Mouse (Mus musculus): ENCODE results near the gene Mthfsd. TPM values are rescaled to one million over a fixed set of nuclear protein-coding genes. Genes with fewer than 3 reads are reported as not detected.

Mthfsd gene
- polyA plus RNA-seq, 1 experiment from 2014 or later, result 62.9 TPM

DNA sequence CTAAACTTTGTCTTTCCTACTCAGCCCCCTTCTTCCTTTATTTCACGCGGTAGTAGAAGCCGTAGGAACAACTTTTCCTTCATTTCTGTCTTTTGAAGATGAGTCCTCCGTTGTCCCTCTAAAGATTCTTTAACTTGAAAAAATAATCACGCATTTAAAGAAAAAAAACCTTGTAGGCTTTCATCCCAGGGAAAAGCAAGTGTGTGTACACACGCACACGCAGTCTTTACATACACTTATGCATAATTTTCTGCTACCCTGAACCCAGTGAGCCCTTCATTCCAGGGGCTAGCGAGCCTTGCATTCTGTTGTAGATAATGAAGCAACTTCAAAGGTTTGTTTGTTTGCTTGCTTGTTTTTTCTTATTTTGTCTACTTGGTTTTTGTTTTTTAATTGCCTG, 19.9 kb downstream of the Mthfsd start:
- WGBS, result 7% methylated on average over 8 of the region's 8 CpGs
- peaks cover 31% of the 10 kb centered on the region for H3K36me3 ChIP-seq (ENCODE audit: control insufficient read depth, insufficient read depth, low read length)
- peaks cover 56% of the 10 kb centered on the region for H3K27me3 ChIP-seq (replicated peaks; ENCODE audit: control insufficient read depth, insufficient read depth, low read length)
- H3K9me3 ChIP-seq (ENCODE audit: control insufficient read depth, low read length), result no peaks in the 10 kb centered on the region
- DNase-seq (ENCODE audit: low spot score) (no peak), ATAC-seq (replicated peaks; ENCODE audit: low FRiP score, low TSS enrichment, low read depth) (no peak)
- peaks cover 13% of the 10 kb centered on the region for H3K4me1 ChIP-seq (replicated peaks; ENCODE audit: control insufficient read depth, insufficient read depth, low read length)
- peak overlapping the region; percentile 98 for H3K27ac ChIP-seq (ENCODE audit: low read depth)
- peak overlapping the region; percentile 80 for H3K4me3 ChIP-seq (ENCODE audit: low read depth, low read length)
- peak overlapping the region; percentile 97 for H3K9ac ChIP-seq (ENCODE audit: low read length)
- H3K4me2 ChIP-seq (ENCODE audit: low read length), result peak overlapping the region; percentile 79

DNA sequence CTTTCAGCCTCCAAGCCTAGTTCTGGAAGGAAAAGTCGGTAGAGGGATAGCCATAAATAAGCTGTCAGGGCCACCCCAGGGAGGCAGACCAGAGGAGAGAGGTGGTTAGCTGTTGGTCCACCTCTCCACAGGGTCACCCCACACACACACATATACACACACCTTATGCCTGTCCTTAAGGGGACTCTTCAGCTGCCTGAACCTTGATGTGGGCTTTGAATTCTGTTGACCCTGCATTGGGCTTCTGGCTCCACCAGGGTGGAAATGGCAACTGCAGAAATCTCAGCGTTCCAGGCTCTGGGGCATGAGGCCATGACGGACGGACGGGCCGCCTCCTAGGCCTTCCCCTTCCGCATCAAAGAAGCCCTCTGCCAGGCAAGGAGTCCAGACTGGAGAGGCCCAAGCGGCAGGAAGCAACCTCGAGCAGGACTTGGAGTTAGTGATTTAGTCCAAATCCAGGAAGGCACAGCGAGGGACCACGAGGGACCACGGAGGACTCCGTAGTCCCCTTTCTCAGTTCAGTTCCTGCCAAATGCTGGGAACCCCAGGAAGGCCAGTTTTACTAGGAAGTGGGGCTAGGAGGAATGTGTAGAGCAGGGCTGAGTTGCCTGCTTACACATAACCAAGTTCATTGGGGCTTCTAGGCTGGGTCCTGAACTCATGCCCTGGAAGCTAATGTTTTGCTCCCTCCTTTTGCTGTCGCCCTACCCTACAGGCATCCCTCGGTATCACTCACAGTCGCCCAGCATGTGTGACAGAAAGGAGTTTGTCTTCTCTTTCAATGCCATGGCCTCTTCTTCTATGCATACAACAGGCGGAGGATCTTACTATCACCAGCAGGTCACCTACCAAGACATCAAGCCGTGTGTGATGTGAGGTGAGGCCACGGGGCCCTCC, 21.9 kb downstream of the Mthfsd start:
- H3K9me3 ChIP-seq (ENCODE audit: control insufficient read depth, low read length), result no peaks in the 10 kb centered on the region
- DNase-seq (ENCODE audit: low spot score) (peak; percentile 74), ATAC-seq (replicated peaks; ENCODE audit: low FRiP score, low TSS enrichment, low read depth) (no peak)
- peaks cover 62% of the 10 kb centered on the region for H3K27me3 ChIP-seq (replicated peaks; ENCODE audit: control insufficient read depth, insufficient read depth, low read length)
- peak overlapping the region; percentile 79 for H3K4me2 ChIP-seq (ENCODE audit: low read length)
- peak overlapping the region; percentile 97 for H3K9ac ChIP-seq (ENCODE audit: low read length)
- H3K4me3 ChIP-seq (ENCODE audit: low read depth, low read length), result peak overlapping the region; percentile 80
- H3K27ac ChIP-seq (ENCODE audit: low read depth), result peak overlapping the region; percentile 98
- WGBS, result 14% methylated on average over 19 of the region's 19 CpGs
- H3K36me3 ChIP-seq (ENCODE audit: control insufficient read depth, insufficient read depth, low read length), result peaks cover 31% of the 10 kb centered on the region
- peaks cover 7% of the 10 kb centered on the region for H3K4me1 ChIP-seq (replicated peaks; ENCODE audit: control insufficient read depth, insufficient read depth, low read length)

GRCm38 (mm10) chr8:121085561-121085960, 22.6 kb downstream of the Mthfsd start:
- ATAC-seq (replicated peaks; ENCODE audit: low FRiP score, low TSS enrichment, low read depth), result no peak
- Histone ChIP-seq H3K4me2 (ENCODE audit: low read length) (peak overlapping the region; percentile 79), H3K4me3 (ENCODE audit: low read depth, low read length) (peak overlapping the region; percentile 80), H3K36me3 (ENCODE audit: control insufficient read depth, insufficient read depth, low read length) (peaks cover 31% of the 10 kb centered on the region), H3K27me3 (replicated peaks; ENCODE audit: control insufficient read depth, insufficient read depth, low read length) (peaks cover 65% of the 10 kb centered on the region), H3K9ac (ENCODE audit: low read length) (peak overlapping the region; percentile 97), H3K27ac (ENCODE audit: low read depth) (peak overlapping the region; percentile 98), H3K4me1 (replicated peaks; ENCODE audit: control insufficient read depth, insufficient read depth, low read length) (peaks cover 3% of the 10 kb centered on the region), H3K9me3 (ENCODE audit: control insufficient read depth, low read length) (no peaks in the 10 kb centered on the region)
- DNase-seq (ENCODE audit: low spot score), result peak; percentile 71
- WGBS, result 23% methylated on average over 3 of the region's 3 CpGs

GRCm38 (mm10) chr8:121085011-121085410, 23.2 kb downstream of the Mthfsd start:
- peaks cover 70% of the 10 kb centered on the region for H3K27me3 ChIP-seq (replicated peaks; ENCODE audit: control insufficient read depth, insufficient read depth, low read length)
- peak overlapping the region; percentile 79 for H3K4me2 ChIP-seq (ENCODE audit: low read length)
- DNase-seq (ENCODE audit: low spot score) (no peak), ATAC-seq (replicated peaks; ENCODE audit: low FRiP score, low TSS enrichment, low read depth) (no peak)
- peak overlapping the region; percentile 80 for H3K4me3 ChIP-seq (ENCODE audit: low read depth, low read length)
- H3K4me1 ChIP-seq (replicated peaks; ENCODE audit: control insufficient read depth, insufficient read depth, low read length), result peaks cover 3% of the 10 kb centered on the region
- H3K9ac ChIP-seq (ENCODE audit: low read length), result peak overlapping the region; percentile 97
- H3K36me3 ChIP-seq (ENCODE audit: control insufficient read depth, insufficient read depth, low read length), result peaks cover 31% of the 10 kb centered on the region
- H3K9me3 ChIP-seq (ENCODE audit: control insufficient read depth, low read length), result no peaks in the 10 kb centered on the region
- peak overlapping the region; percentile 98 for H3K27ac ChIP-seq (ENCODE audit: low read depth)
- WGBS, result under 1% methylated on average over 30 of the region's 30 CpGs

DNA sequence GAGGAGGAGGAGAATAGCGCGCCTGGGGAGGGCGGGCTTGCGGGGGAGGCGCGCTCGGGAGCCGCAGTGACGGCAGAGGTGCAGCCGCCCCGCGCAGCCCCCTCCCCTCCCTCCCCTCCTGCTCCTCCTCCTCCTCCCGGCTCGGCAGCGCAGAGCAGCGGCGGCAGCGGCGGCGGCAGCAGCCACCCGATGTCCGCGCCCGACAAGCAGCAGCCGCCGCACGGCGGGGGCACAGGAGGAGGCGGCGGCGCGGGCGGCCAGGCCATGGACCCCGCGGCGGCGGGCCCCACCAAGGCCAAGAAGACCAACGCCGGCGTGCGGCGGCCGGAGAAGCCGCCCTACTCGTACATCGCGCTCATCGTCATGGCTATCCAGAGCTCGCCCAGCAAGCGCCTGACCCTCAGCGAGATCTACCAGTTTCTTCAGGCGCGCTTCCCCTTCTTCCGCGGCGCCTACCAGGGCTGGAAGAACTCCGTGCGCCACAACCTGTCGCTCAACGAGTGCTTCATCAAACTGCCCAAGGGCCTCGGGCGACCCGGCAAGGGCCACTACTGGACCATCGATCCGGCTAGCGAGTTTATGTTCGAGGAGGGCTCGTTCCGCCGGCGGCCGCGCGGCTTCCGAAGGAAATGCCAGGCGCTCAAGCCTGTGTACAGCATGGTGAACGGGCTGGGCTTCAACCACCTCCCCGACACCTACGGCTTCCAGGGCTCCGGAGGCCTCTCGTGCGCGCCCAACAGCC, 23.8 kb downstream of the Mthfsd start, which contains the start of gene Foxf1:
Gene Foxf1, plus strand, starts transcription at position 177 of the 742 bp plus-strand sequence.
- H3K4me2 ChIP-seq (ENCODE audit: low read length), result peak within 1 kb of the TSS; percentile 79
- ATAC-seq (replicated peaks; ENCODE audit: low FRiP score, low TSS enrichment, low read depth) (peak; percentile 71), DNase-seq (ENCODE audit: low spot score) (peak; percentile 86)
- peaks cover 26% of the 10 kb centered on the region for H3K36me3 ChIP-seq (ENCODE audit: control insufficient read depth, insufficient read depth, low read length)
- H3K9ac ChIP-seq (ENCODE audit: low read length), result peak within 1 kb of the TSS; percentile 97
- H3K27ac ChIP-seq (ENCODE audit: low read depth), result peak within 1 kb of the TSS; percentile 98
- H3K4me1 ChIP-seq (replicated peaks; ENCODE audit: control insufficient read depth, insufficient read depth, low read length), result no peaks in the 10 kb centered on the region
- H3K27me3 ChIP-seq (replicated peaks; ENCODE audit: control insufficient read depth, insufficient read depth, low read length), result peaks cover 70% of the 10 kb centered on the region
- H3K9me3 ChIP-seq (ENCODE audit: control insufficient read depth, low read length), result no peaks in the 10 kb centered on the region
- WGBS, result under 1% methylated on average over 48 of the region's 83 CpGs
- peak within 1 kb of the TSS; percentile 80 for H3K4me3 ChIP-seq (ENCODE audit: low read depth, low read length)

DNA sequence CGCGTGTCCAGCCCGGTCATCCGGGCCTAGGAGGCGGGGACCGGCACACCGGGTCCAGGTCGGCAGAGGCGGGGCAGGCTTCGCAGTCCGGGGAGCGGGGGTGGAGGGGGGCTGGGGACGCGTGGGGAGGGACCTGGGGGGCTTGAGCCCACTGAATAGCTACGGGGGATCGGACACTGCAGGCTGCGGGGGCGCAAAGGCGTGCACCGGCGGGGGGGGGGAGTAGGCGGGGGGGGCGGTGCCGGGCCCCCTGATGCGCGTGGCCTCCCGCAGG, 24.3 kb downstream of the Mthfsd start:
- Histone ChIP-seq H3K27ac (ENCODE audit: low read depth) (peak overlapping the region; percentile 98), H3K9me3 (ENCODE audit: control insufficient read depth, low read length) (no peaks in the 10 kb centered on the region), H3K9ac (ENCODE audit: low read length) (peak overlapping the region; percentile 97), H3K4me3 (ENCODE audit: low read depth, low read length) (peak overlapping the region; percentile 80), H3K4me2 (ENCODE audit: low read length) (peak overlapping the region; percentile 79), H3K36me3 (ENCODE audit: control insufficient read depth, insufficient read depth, low read length) (peaks cover 21% of the 10 kb centered on the region), H3K27me3 (replicated peaks; ENCODE audit: control insufficient read depth, insufficient read depth, low read length) (peaks cover 70% of the 10 kb centered on the region), H3K4me1 (replicated peaks; ENCODE audit: control insufficient read depth, insufficient read depth, low read length) (peaks cover 1% of the 10 kb centered on the region; the same call in 1 of the 2 replicates)
- ATAC-seq (replicated peaks; ENCODE audit: low FRiP score, low TSS enrichment, low read depth) (peak; percentile 68), DNase-seq (ENCODE audit: low spot score) (no peak)
- 0% methylated on average over 15 of the region's 27 CpGs for WGBS

DNA sequence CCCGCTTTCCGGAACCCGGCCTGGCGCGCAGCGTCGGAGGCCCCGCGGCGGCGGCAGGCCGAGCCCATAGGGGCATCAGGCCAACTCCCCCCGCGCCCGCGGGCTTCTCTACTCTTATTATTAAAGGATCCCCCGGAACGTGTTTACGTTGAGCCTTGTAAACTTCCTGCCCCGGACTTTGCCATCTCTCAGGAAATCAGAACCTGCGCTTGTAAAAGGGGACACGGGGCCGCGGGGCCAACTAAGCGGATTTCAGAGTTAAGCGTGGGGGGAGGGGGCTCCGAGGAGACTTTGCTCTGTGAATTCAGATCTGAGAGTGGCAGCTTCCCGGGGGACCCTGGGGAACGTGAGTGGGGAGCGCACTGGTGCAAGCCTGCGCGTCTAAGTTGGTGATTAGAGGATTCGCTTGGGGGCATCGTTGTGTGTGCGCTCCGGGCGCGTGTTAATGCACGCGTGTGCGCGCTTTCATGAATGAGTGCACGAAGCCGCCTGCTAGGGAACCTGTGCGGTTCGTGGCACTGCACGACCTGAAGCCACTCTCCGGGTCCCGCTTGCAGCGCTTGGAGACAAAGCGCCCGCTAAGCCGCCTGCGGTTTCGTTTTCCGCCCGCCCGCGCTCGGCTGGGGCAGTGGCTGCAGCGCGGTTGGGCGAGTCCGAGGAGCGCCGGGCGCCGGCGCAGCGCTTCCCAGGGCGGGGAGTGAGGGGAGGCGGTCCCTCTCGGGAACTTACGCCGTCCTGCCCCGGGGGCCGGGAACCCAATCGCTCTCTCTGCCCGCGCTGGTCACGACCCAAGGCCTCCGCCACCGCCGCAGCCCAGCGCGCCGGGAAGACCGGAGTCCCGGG, 24.9 kb downstream of the Mthfsd start:
- Histone ChIP-seq H3K27ac (ENCODE audit: low read depth) (peak overlapping the region; percentile 98), H3K36me3 (ENCODE audit: control insufficient read depth, insufficient read depth, low read length) (peaks cover 16% of the 10 kb centered on the region), H3K9me3 (ENCODE audit: control insufficient read depth, low read length) (no peaks in the 10 kb centered on the region), H3K9ac (ENCODE audit: low read length) (peak overlapping the region; percentile 97), H3K27me3 (replicated peaks; ENCODE audit: control insufficient read depth, insufficient read depth, low read length) (peaks cover 73% of the 10 kb centered on the region), H3K4me2 (ENCODE audit: low read length) (peak overlapping the region; percentile 79), H3K4me3 (ENCODE audit: low read depth, low read length) (peak overlapping the region; percentile 80), H3K4me1 (replicated peaks; ENCODE audit: control insufficient read depth, insufficient read depth, low read length) (peaks cover 4% of the 10 kb centered on the region; the same call in 1 of the 2 replicates)
- WGBS, result under 1% methylated on average over 86 of the region's 89 CpGs
- DNase-seq (ENCODE audit: low spot score) (peak; percentile 89), ATAC-seq (replicated peaks; ENCODE audit: low FRiP score, low TSS enrichment, low read depth) (peak; percentile 70)

Data from intestine, embryonic 14.5 days (tissue).